Mouse (Mus musculus) myocyte (in vitro differentiated cells): ENCODE measurements around the gene Meis1.

Experiments used
- MAX ChIP-seq: IDR thresholded peaks from one replicate; pipeline ENCODE4 v1.6.1; 2011; ENCODE audit warnings: low read depth, mild to moderate bottlenecking, control low read depth
- POLR2A ChIP-seq: IDR thresholded peaks from one replicate; pipeline ENCODE4 v1.6.1; 2011; ENCODE audit warnings: low read depth, mild to moderate bottlenecking, control low read depth, moderate library complexity; ENCODE audit not compliant: insufficient read length
- TCF3 ChIP-seq: IDR thresholded peaks from one replicate; pipeline ENCODE4 v1.6.1; 2011; ENCODE audit warnings: low read depth, control low read depth; ENCODE audit not compliant: insufficient read length
- USF1 ChIP-seq: IDR thresholded peaks from one replicate; pipeline ENCODE4 v1.6.1; 2011; ENCODE audit warnings: low read depth, mild to moderate bottlenecking, control low read depth, moderate library complexity

- TF ChIP-seq POLR2A, result no peak
- TF ChIP-seq MAX, result no peak
- no peak for TF ChIP-seq USF1
- no peak for TF ChIP-seq TCF3
Measured at GRCm38 (mm10) chr11:19025976-19026520, 7.3 kb upstream of the Meis1 start.
